Mouse (Mus musculus): ENCODE measurements at regions not wholly inside any gene's neighbourhood (a gene's known extent, or its start where the extent isn't known, plus 50 kb on each side); places are given as distances from the start of the nearest gene placed in this dataset.

- Histone ChIP-seq H3K9ac (peak overlapping the region; percentile 74), H3K4me1 (peaks cover 8% of the 10 kb centered on the region; the same call in 1 of the 2 replicates), H3K9me3 (no peaks in the 10 kb centered on the region), H3K36me3 (no peaks in the 10 kb centered on the region), H3K4me2 (peak overlapping the region; percentile 86), H3K27ac (replicated peaks) (no peak overlapping the region), H3K4me3 (peak overlapping the region; percentile 55), H3K27me3 (replicated peaks) (peaks cover 32% of the 10 kb centered on the region)
- WGBS: 2% methylated on average over 13 of the region's 13 CpGs
- no peak for ATAC-seq (ENCODE audit: extremely low read depth, insufficient number of reproducible peaks, low FRiP score, low TSS enrichment)
These were observed 75.9 kb downstream of the Sox14 start for GRCm38 (mm10) chr9:99800076-99800475.

DNA sequence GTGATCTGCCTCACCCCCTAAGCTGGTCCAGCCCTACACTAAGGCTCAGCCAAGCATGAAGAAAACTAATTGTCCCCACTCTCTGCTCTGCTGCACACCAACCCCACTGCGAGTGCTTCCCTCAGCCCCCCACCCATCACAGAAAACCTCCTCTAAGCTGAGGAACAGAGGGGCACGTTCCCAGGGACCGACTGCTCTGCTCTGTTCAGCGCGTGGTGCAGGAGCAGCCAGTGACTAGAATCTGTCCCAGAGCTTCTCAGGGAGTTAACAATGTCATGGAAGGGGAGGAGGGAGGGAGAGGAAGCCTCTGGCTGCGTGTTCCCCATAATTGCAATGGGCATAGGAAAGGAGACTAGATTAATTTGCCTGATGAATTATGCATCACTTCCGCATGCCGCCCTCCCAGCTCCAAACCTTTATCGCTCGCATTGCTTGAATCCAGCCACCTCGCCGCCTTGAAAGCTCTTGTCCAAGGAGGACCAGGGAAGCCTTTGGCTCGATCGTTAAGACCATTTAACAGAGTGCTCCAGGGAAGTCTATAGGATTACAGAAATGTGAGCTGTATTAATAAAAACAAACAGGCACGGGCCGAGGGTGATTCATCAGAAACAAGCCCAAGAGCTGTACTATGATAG is 76.5 kb downstream of the Sox14 start:
- no peak; the same call in 1 of the 2 replicates for ATAC-seq (ENCODE audit: extremely low read depth, insufficient number of reproducible peaks, low FRiP score, low TSS enrichment)
- H3K27ac ChIP-seq (replicated peaks): no peak overlapping the region
- 3% methylated on average over 16 of the region's 16 CpGs for WGBS

GRCm38 (mm10) chr9:99797066-99797770 is 78.8 kb downstream of the Sox14 start:
- no peak for ATAC-seq (ENCODE audit: extremely low read depth, insufficient number of reproducible peaks, low FRiP score, low TSS enrichment)
- no peaks in the 10 kb centered on the region for H3K9me3 ChIP-seq
- no peak overlapping the region for H3K27ac ChIP-seq (replicated peaks)
- WGBS: 72% methylated on average over 9 of the region's 9 CpGs
- H3K4me2 ChIP-seq: no peak overlapping the region
- H3K27me3 ChIP-seq (replicated peaks): peaks cover 32% of the 10 kb centered on the region
- no peak overlapping the region for H3K9ac ChIP-seq
- H3K4me1 ChIP-seq: peaks cover 8% of the 10 kb centered on the region; the same call in 1 of the 2 replicates
- H3K36me3 ChIP-seq: no peaks in the 10 kb centered on the region
- no peak overlapping the region for H3K4me3 ChIP-seq

More for the DNA sequence above, 76.5 kb downstream of the Sox14 start:
- Histone ChIP-seq H3K36me3 (no peaks in the 10 kb centered on the region), H3K27me3 (replicated peaks) (peaks cover 32% of the 10 kb centered on the region), H3K4me1 (peaks cover 8% of the 10 kb centered on the region; the same call in 1 of the 2 replicates), H3K9me3 (no peaks in the 10 kb centered on the region), H3K4me2 (peak overlapping the region; percentile 86), H3K4me3 (peak overlapping the region; percentile 55), H3K9ac (peak overlapping the region; percentile 74)

DNA sequence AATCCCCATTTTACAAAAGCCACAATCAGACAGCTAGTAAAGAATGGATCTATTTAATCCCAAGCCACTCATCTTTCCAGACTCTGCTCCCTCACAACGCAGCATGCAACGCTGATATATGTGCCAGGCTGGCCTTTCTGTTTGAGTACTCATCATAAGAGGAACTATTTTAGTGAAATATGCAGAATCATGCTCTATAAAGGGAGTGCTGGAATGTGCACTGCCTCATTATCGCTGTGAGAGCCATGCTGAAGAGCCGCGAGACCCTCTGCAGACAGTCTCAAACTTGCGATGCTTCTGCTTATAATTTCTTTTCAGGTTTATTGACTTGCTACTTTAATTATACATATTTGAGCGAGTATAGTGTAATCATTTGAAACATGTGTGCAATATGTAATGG is 75.6 kb upstream of the Cldn18 start:
- 78% methylated on average over 7 of the region's 7 CpGs for WGBS
- Histone ChIP-seq H3K4me3 (no peak overlapping the region), H3K27me3 (replicated peaks) (peaks cover 29% of the 10 kb centered on the region), H3K9me3 (no peaks in the 10 kb centered on the region), H3K4me1 (no peaks in the 10 kb centered on the region), H3K4me2 (no peak overlapping the region), H3K27ac (replicated peaks) (no peak overlapping the region), H3K9ac (no peak overlapping the region), H3K36me3 (no peaks in the 10 kb centered on the region)
- ATAC-seq (ENCODE audit: extremely low read depth, insufficient number of reproducible peaks, low FRiP score, low TSS enrichment): no peak

DNA sequence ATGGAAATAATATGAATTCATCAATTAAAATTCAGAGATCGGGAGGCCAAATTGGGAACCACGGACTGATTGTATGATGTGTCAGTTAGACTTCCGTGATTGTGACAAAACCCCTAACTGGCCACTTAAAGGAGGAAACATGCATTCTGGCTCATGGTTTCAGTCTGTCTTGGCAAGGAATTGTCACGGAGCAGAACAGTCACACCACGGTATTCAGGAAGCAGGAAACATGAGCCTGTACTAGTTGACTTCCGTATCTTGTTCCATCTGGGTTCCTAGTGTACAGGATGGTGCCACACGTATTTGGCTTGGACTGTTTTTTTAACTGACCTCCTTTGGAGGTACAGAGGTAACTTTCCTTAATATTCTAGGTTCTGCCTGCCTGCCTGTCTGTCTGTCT is 69.8 kb upstream of the Cldn18 start:
- Histone ChIP-seq H3K36me3 (no peaks in the 10 kb centered on the region), H3K27ac (replicated peaks) (no peak overlapping the region), H3K4me3 (no peak overlapping the region), H3K4me1 (no peaks in the 10 kb centered on the region), H3K27me3 (replicated peaks) (peaks cover 8% of the 10 kb centered on the region; the same call in 1 of the 2 replicates), H3K4me2 (no peak overlapping the region), H3K9ac (no peak overlapping the region), H3K9me3 (no peaks in the 10 kb centered on the region)
- WGBS: 59% methylated on average over 7 of the region's 7 CpGs
- ATAC-seq (ENCODE audit: extremely low read depth, insufficient number of reproducible peaks, low FRiP score, low TSS enrichment): no peak

- Histone ChIP-seq H3K9ac (no peak overlapping the region), H3K4me3 (no peak overlapping the region), H3K36me3 (no peaks in the 10 kb centered on the region), H3K4me2 (no peak overlapping the region), H3K27me3 (replicated peaks) (no peaks in the 10 kb centered on the region), H3K4me1 (no peaks in the 10 kb centered on the region), H3K9me3 (no peaks in the 10 kb centered on the region), H3K27ac (replicated peaks) (no peak overlapping the region)
- ATAC-seq (ENCODE audit: extremely low read depth, insufficient number of reproducible peaks, low FRiP score, low TSS enrichment): no peak
- 76% methylated on average over 2 of the region's 2 CpGs for WGBS
These were observed 66.1 kb upstream of the Cldn18 start for GRCm38 (mm10) chr9:99783156-99783555.

DNA sequence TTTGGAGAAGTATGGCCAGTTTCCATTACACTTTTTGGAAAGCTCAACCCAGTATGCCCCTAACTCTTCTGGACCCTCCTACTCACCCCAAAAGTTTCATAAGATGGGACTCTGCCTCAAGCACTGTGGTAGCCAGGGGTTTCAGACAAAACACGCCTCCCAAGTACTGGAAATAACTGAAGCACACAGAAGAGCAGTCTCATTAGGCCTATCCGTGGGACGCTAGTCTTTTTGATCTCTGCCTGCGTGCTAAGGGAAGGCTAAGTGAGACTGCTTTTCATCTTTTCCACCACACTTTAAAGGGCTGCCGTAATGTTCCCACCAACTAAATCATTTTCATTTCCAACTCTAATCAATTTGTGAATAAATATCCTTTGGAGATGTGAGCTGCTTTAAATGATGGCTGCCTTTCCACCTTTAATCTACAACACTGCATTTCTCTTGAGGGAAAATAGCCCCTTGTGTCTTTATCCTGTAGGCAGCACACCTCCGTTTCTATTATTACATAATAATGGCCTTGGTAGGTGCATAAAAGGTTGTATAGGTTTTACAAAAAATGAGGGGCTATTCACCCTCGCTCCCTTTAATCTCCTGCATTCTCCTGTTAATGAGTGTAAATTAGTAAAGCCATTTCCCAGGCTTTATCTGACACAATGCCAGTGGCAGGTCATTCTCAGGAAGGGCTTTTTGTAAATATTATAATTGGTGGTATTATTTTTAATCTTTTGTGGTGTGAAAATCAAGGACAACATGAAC is 65.5 kb upstream of the Cldn18 start:
- H3K4me2 ChIP-seq: no peak overlapping the region
- no peak overlapping the region for H3K4me3 ChIP-seq
- H3K9me3 ChIP-seq: no peaks in the 10 kb centered on the region
- no peaks in the 10 kb centered on the region for H3K4me1 ChIP-seq
- H3K36me3 ChIP-seq: no peaks in the 10 kb centered on the region
- no peak for ATAC-seq (ENCODE audit: extremely low read depth, insufficient number of reproducible peaks, low FRiP score, low TSS enrichment)
- no peak overlapping the region for H3K9ac ChIP-seq
- WGBS: 59% methylated on average over 7 of the region's 7 CpGs
- no peaks in the 10 kb centered on the region for H3K27me3 ChIP-seq (replicated peaks)
- H3K27ac ChIP-seq (replicated peaks): no peak overlapping the region

DNA sequence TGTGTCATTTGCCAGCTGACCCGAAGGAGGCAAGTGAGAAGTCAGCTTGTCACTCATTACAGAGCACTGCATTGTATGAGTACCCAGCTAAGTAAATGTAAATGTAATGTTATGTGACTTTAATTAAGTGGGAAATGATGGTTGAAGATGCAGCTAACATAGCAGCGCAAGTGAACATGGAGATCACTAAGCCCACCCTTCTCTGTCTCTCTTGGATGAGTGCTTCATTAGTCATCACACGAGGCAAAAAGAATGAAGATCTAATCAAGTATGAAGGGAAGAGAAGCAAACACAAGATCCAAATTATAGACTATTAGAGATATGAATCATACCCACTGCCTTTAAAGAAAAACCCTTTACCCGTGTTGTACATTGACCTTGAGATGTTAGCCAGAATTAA is 61.8 kb upstream of the Cldn18 start:
- Histone ChIP-seq H3K9ac (no peak overlapping the region), H3K36me3 (no peaks in the 10 kb centered on the region), H3K4me3 (no peak overlapping the region), H3K27ac (replicated peaks) (no peak overlapping the region), H3K27me3 (replicated peaks) (no peaks in the 10 kb centered on the region), H3K4me1 (no peaks in the 10 kb centered on the region), H3K9me3 (no peaks in the 10 kb centered on the region), H3K4me2 (no peak overlapping the region)
- no peak for ATAC-seq (ENCODE audit: extremely low read depth, insufficient number of reproducible peaks, low FRiP score, low TSS enrichment)
- 79% methylated on average over 4 of the region's 4 CpGs for WGBS

GRCm38 (mm10) chr9:99770696-99771095 is 53.6 kb upstream of the Cldn18 start:
- Histone ChIP-seq H3K4me1 (no peaks in the 10 kb centered on the region), H3K36me3 (no peaks in the 10 kb centered on the region), H3K9me3 (no peaks in the 10 kb centered on the region), H3K27ac (replicated peaks) (no peak overlapping the region), H3K27me3 (replicated peaks) (no peaks in the 10 kb centered on the region), H3K9ac (no peak overlapping the region), H3K4me3 (no peak overlapping the region), H3K4me2 (no peak overlapping the region)
- no peak for ATAC-seq (ENCODE audit: extremely low read depth, insufficient number of reproducible peaks, low FRiP score, low TSS enrichment)
- 30% methylated on average over 10 of the region's 10 CpGs for WGBS
